Mouse (Mus musculus) adrenal gland, postnatal 25 days (tissue): ENCODE results near the gene Ptx4. TPM values are rescaled to one million over a fixed set of nuclear protein-coding genes. Genes with fewer than 3 reads are reported as not detected.
A peak's percentile ranks its signal among the peaks of the same experiment; 100 is the strongest.

Experiments used
- DNase-seq: peaks from one replicate; pipeline ENCODE4 v3.0.0; 2021; ENCODE audit warnings: mixed read lengths
- long read RNA-seq: library from polyadenylated mRNA; stranded (forward); transcript quantifications from one replicate; pipeline ENCODE4 v2.0.0, GENCODE M21; 2021
- total RNA-seq: library from RNA; stranded (reverse); gene quantifications from 2 replicates; pipeline ENCODE4 v1.2.3, GENCODE M21; 2021

Ptx4 gene
- total RNA-seq = not detected in 2 replicates
- long read RNA-seq = 0 reads

GRCm38 (mm10) chr17:25120406-25120805, at the start of gene Ptx4:
Gene Ptx4 (plus strand): TSS chr17:25120760.
- no peak for DNase-seq

GRCm38 (mm10) chr17:25076906-25077305, 43.7 kb upstream of the Ptx4 start:
- no peak for DNase-seq

GRCm38 (mm10) chr17:25077771-25078372, 42.7 kb upstream of the Ptx4 start:
- peak; percentile 81 for DNase-seq

GRCm38 (mm10) chr17:25080210-25080609, 40.4 kb upstream of the Ptx4 start:
- DNase-seq = no peak

- DNase-seq = peak; percentile 30
Measured at GRCm38 (mm10) chr17:25080960-25081381, 39.6 kb upstream of the Ptx4 start.

- DNase-seq = no peak
Measured at GRCm38 (mm10) chr17:25082081-25082847, 38.3 kb upstream of the Ptx4 start.

- no peak for DNase-seq
Measured at GRCm38 (mm10) chr17:25082887-25083286, 37.7 kb upstream of the Ptx4 start.

- DNase-seq = no peak
Measured at GRCm38 (mm10) chr17:25083444-25083931, 37.1 kb upstream of the Ptx4 start, which contains the start of gene Tmem204. Gene Tmem204 (minus strand): TSS chr17:25083591.

- no peak for DNase-seq
Measured at GRCm38 (mm10) chr17:25084835-25085385, 35.6 kb upstream of the Ptx4 start.

GRCm38 (mm10) chr17:25086724-25087123, 33.8 kb upstream of the Ptx4 start:
- DNase-seq = no peak

GRCm38 (mm10) chr17:25089158-25089557, 31.4 kb upstream of the Ptx4 start:
- DNase-seq = no peak

GRCm38 (mm10) chr17:25090450-25090849, 30.1 kb upstream of the Ptx4 start:
- no peak for DNase-seq

- no peak for DNase-seq
Measured at GRCm38 (mm10) chr17:25096221-25096620, 24.3 kb upstream of the Ptx4 start.

GRCm38 (mm10) chr17:25100052-25100451, 20.5 kb upstream of the Ptx4 start:
- no peak for DNase-seq

- no peak for DNase-seq
Measured at GRCm38 (mm10) chr17:25101338-25101737, 19.2 kb upstream of the Ptx4 start.

GRCm38 (mm10) chr17:25107786-25108185, 12.8 kb upstream of the Ptx4 start:
- no peak for DNase-seq

- peak; percentile 40 for DNase-seq
Measured at GRCm38 (mm10) chr17:25109578-25109977, 11.0 kb upstream of the Ptx4 start.

- no peak for DNase-seq
Measured at GRCm38 (mm10) chr17:25110590-25110989, 10.0 kb upstream of the Ptx4 start.

GRCm38 (mm10) chr17:25111220-25111619, 9.3 kb upstream of the Ptx4 start:
- DNase-seq = no peak

- DNase-seq = peak; percentile 48
Measured at GRCm38 (mm10) chr17:25111739-25112422, 8.7 kb upstream of the Ptx4 start.

- DNase-seq = no peak
Measured at GRCm38 (mm10) chr17:25112423-25112810, 8.1 kb upstream of the Ptx4 start.

GRCm38 (mm10) chr17:25114908-25115645, 5.5 kb upstream of the Ptx4 start:
- DNase-seq = peak; percentile 28
